Mouse (Mus musculus) ES-Bruce4 (cell line): Measurements from ENCODE around the gene Clic5.

ENCODE experiments used
- CTCF ChIP-seq: IDR thresholded peaks from one replicate; pipeline ENCODE4 v1.8.1; 2011; ENCODE audit warnings: low read depth, low read length
- POLR2A ChIP-seq: IDR thresholded peaks from one replicate; pipeline ENCODE4 v1.8.1; 2011; ENCODE audit warnings: low read length; ENCODE audit not compliant: insufficient read depth

DNA sequence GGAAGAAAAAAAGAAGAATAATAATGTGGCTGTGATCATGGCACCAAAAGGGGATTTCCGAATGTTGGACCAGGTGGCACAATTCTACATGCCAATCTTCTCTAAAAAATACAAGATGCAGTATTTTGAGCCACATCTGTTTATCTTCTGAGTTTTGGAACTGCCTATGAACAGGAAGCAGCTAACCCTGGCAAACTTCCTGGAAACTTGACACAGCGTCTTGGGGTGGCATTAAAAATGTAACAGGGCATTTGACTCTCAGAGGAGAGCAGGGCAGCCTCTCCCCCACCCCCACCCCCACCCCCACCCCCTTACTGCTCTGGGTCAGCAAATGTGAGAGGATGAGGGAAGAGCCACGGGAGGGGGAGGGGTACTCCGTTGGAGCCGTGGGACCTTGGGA, 25.9 kb upstream of the Clic5 start:
- TF ChIP-seq POLR2A (no peak), CTCF (no peak)
